Mouse (Mus musculus): ENCODE data around the gene Aacs. TPM values are rescaled to one million over a fixed set of nuclear protein-coding genes. Genes with fewer than 3 reads are reported as not detected.

The Aacs gene
- polyA plus RNA-seq, 1 experiment from 2014 or later: 82.4 TPM

DNA sequence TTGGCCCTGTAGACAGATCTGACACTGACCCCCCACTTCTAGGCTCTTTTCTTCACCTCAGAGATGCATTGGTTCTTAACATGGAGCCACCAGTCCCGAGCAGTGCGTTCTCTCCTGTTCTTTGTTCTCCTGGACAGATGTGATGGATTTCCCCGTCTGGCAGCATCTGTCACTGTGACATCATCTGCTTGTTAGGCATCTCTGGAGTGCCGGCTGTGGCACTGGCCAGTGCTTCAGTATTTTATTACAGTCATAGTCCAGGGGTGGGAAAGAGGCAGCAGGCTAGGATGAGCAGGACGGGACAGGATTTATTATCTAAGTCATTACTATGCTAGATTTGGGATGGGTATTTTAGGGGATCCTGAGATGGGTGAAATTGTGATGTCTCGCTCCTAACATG lies 87.9 kb downstream of the Aacs start:
- H3K27me3 ChIP-seq: no peaks in the 10 kb centered on the region
- H3K9me3 ChIP-seq: 0 out of 2 replicates have a peak, but pooled peaks cover 3% of the 10 kb centered on the region
- H3K4me1 ChIP-seq: no peaks in the 10 kb centered on the region
- no peak overlapping the region for H3K9ac ChIP-seq (replicated peaks)
- no peak for ATAC-seq (replicated peaks)
- no peak overlapping the region for H3K4me3 ChIP-seq
- H3K36me3 ChIP-seq: no peaks in the 10 kb centered on the region
- H3K27ac ChIP-seq (replicated peaks): no peak overlapping the region
- 73% methylated on average over 6 of the region's 6 CpGs for WGBS
- no peak overlapping the region for H3K4me2 ChIP-seq (replicated peaks)

- WGBS: 81% methylated on average over 11 of the region's 11 CpGs
- no peak overlapping the region for H3K9ac ChIP-seq (replicated peaks)
- H3K4me1 ChIP-seq: no peaks in the 10 kb centered on the region
- no peaks in the 10 kb centered on the region for H3K9me3 ChIP-seq
- H3K27ac ChIP-seq (replicated peaks): no peak overlapping the region
- no peak for ATAC-seq (replicated peaks)
- H3K27me3 ChIP-seq: no peaks in the 10 kb centered on the region
- no peak overlapping the region for H3K4me3 ChIP-seq
- H3K4me2 ChIP-seq (replicated peaks): no peak overlapping the region
- H3K36me3 ChIP-seq: no peaks in the 10 kb centered on the region
Measured at GRCm38 (mm10) chr5:125565725-125566124, 90.1 kb downstream of the Aacs start.

Small RNA genes lying within 50 kb of the gene (microRNA-seq; reads per million reads assigned to microRNA genes)
- gene Gm27551: not detected

Other genes with a start within 250 kb of the Aacs start
- 27.7 and 28.5 TPM in 2 replicates for gene Scarb1, start 134.7 kb upstream of the Aacs start, polyA plus RNA-seq (2015; fragmentation: Nextera tagmentation; extraction: Ambion mirVana)
- gene Gm10382, start 86.5 kb upstream of the Aacs start, polyA plus RNA-seq (2015; fragmentation: Nextera tagmentation; extraction: Ambion mirVana): 0.55 TPM in 2 replicates
- 1,235 and 1,278 TPM in 2 replicates for gene Ubc, start 85.6 kb upstream of the Aacs start, polyA plus RNA-seq (2015; fragmentation: Nextera tagmentation; extraction: Ambion mirVana)
- 11.3 and 13.4 TPM in 2 replicates for gene Dhx37, start 41.7 kb upstream of the Aacs start, polyA plus RNA-seq (2015; fragmentation: Nextera tagmentation; extraction: Ambion mirVana)
- gene Bri3bp, start 34.2 kb upstream of the Aacs start, polyA plus RNA-seq (2015; fragmentation: Nextera tagmentation; extraction: Ambion mirVana): 35.9 and 38.0 TPM in 2 replicates
- 8.2 and 8.3 TPM in 2 replicates for gene Tmem132b, start 56.0 kb downstream of the Aacs start, polyA plus RNA-seq (2015; fragmentation: Nextera tagmentation; extraction: Ambion mirVana)